Mouse (Mus musculus) MEL (cell line): ENCODE data around the gene Smtnl2. TPM values are rescaled to one million over a fixed set of nuclear protein-coding genes. Genes with fewer than 3 reads are reported as not detected.
A peak's percentile ranks its signal among the peaks of the same experiment; 100 is the strongest.

Experiments
- DNase-seq: peaks from one replicate; pipeline ENCODE4 v3.0.0; 2011; ENCODE audit warnings: low read depth, low spot score
- H3K27ac ChIP-seq: 2 replicates; pipeline ENCODE4 v1.5.1; 2012; ENCODE audit warnings: low read depth, mild to moderate bottlenecking, control low read depth, low read length, moderate library complexity; ENCODE audit not compliant: control insufficient read depth
- H3K27me3 ChIP-seq, 2 experiments: fragments of 150-350 bp in 1 of 2; sonication (generic) in 1 of 2; 2 replicates each; pipeline ENCODE4 v1.6.1; 2012; ENCODE audit warnings: low read length in 2 of 2, mild to moderate bottlenecking in 2 of 2, improper control_type of control experiment in 1 of 2, moderate library complexity in 1 of 2; ENCODE audit not compliant: insufficient read depth in 2 of 2, control insufficient read depth in 1 of 2
- H3K36me3 ChIP-seq, 2 experiments: 2 replicates each; pipeline ENCODE4 v1.6.1; 2012 to 2014; ENCODE audit warnings: low read length in 2 of 2, improper control_type of control experiment in 1 of 2, inconsistent platforms in 1 of 2, mild to moderate bottlenecking in 1 of 2; ENCODE audit not compliant: insufficient read depth in 2 of 2, control insufficient read depth in 1 of 2
- H3K4me1 ChIP-seq, 2 experiments: fragments of 150-350 bp in 1 of 2; sonication (generic) in 1 of 2; 2 replicates each; pipeline ENCODE4 v1.6.1; 2012; ENCODE audit warnings: low read length in 2 of 2, improper control_type of control experiment in 1 of 2, mild to moderate bottlenecking in 1 of 2; ENCODE audit not compliant: insufficient read depth in 2 of 2, control insufficient read depth in 1 of 2
- H3K4me3 ChIP-seq, 2 experiments: fragments of 150-350 bp in 1 of 2; sonication (generic) in 1 of 2; 2 replicates each; pipeline ENCODE4 v1.5.1; 2012; ENCODE audit warnings: low read depth in 2 of 2, low read length in 2 of 2, mild to moderate bottlenecking in 2 of 2, moderate library complexity in 2 of 2, control low read depth in 1 of 2, improper control_type of control experiment in 1 of 2; ENCODE audit not compliant: control insufficient read depth in 1 of 2, insufficient read depth in 1 of 2
- H3K79me2 ChIP-seq: 2 replicates; pipeline ENCODE4 v1.6.1; 2012; ENCODE audit warnings: mild to moderate bottlenecking, low read length, moderate library complexity; ENCODE audit not compliant: control insufficient read depth, poor library complexity, insufficient read depth
- H3K9ac ChIP-seq: 2 replicates; pipeline ENCODE4 v1.6.1; 2012; ENCODE audit warnings: low read depth, mild to moderate bottlenecking, control low read depth, low read length, moderate library complexity; ENCODE audit not compliant: control insufficient read depth, poor library complexity, severe bottlenecking
- H3K9me3 ChIP-seq: fragments of 150-350 bp; sonication (generic); replicated peaks from 2 replicates; pipeline ENCODE4 v1.6.1; 2012; ENCODE audit warnings: mild to moderate bottlenecking, low read length, improper control_type of control experiment, moderate library complexity; ENCODE audit not compliant: insufficient read depth
- CHD1 ChIP-seq: IDR thresholded peaks from 2 replicates; pipeline ENCODE4 v1.6.1; 2012; ENCODE audit warnings: low read depth, mild to moderate bottlenecking, inconsistent platforms, low read length, improper control_type of control experiment
- CHD2 ChIP-seq: IDR thresholded peaks from 2 replicates; pipeline ENCODE4 v1.6.1; 2011; ENCODE audit warnings: low read length, improper control_type of control experiment
- CTCF ChIP-seq, 3 experiments: IDR thresholded peaks in 2 of 3; conservative IDR thresholded peaks in 1 of 3; 2 replicates each; pipeline ENCODE4 v1.5.1; 2011 to 2012; ENCODE audit warnings: low read length in 3 of 3, low read depth in 2 of 3, mild to moderate bottlenecking in 2 of 3, improper control_type of control experiment in 1 of 3, inconsistent platforms in 1 of 3, mixed read lengths in 1 of 3, moderate library complexity in 1 of 3; ENCODE audit not compliant: control insufficient read depth in 1 of 3, insufficient read depth in 1 of 3, poor library complexity in 1 of 3, severe bottlenecking in 1 of 3
- E2F4 ChIP-seq: IDR thresholded peaks from 2 replicates; pipeline ENCODE4 v1.6.1; 2011; ENCODE audit warnings: low read depth, low read length, improper control_type of control experiment, borderline replicate concordance
- ETS1 ChIP-seq: IDR thresholded peaks from 2 replicates; pipeline ENCODE4 v1.6.1; 2012; ENCODE audit warnings: low read depth, mild to moderate bottlenecking, inconsistent platforms, low read length, improper control_type of control experiment, moderate library complexity
- GABPA ChIP-seq: IDR thresholded peaks from 2 replicates; pipeline ENCODE4 v1.6.1; 2012; ENCODE audit warnings: low read depth, mild to moderate bottlenecking, inconsistent platforms, low read length, improper control_type of control experiment, moderate library complexity
- GATA1 ChIP-seq: IDR thresholded peaks from 2 replicates; pipeline ENCODE4 v1.6.1; 2011; ENCODE audit warnings: low read depth, low read length, improper control_type of control experiment
- HCFC1 ChIP-seq: IDR thresholded peaks from 2 replicates; pipeline ENCODE4 v1.6.1; 2012; ENCODE audit warnings: low read depth, mild to moderate bottlenecking, inconsistent platforms, low read length, improper control_type of control experiment, moderate library complexity
- KAT2A ChIP-seq: conservative IDR thresholded peaks from 2 replicates; pipeline ENCODE4 v1.6.1; 2012; ENCODE audit warnings: low read depth, low read length, improper control_type of control experiment, inconsistent platforms
- MAFK ChIP-seq: IDR thresholded peaks from 2 replicates; pipeline ENCODE4 v1.6.1; 2011; ENCODE audit warnings: low read depth, mild to moderate bottlenecking, low read length, improper control_type of control experiment, borderline replicate concordance
- MAX ChIP-seq: IDR thresholded peaks from 2 replicates; pipeline ENCODE4 v1.6.1; 2011; ENCODE audit warnings: low read length, improper control_type of control experiment
- MAZ ChIP-seq: IDR thresholded peaks from 2 replicates; pipeline ENCODE4 v1.6.1; 2012; ENCODE audit warnings: low read depth, mild to moderate bottlenecking, inconsistent platforms, low read length, improper control_type of control experiment
- MEF2A ChIP-seq: IDR thresholded peaks from 2 replicates; pipeline ENCODE4 v1.6.1; 2014; ENCODE audit warnings: low read depth, mild to moderate bottlenecking, inconsistent platforms, low read length, improper control_type of control experiment; ENCODE audit not compliant: poor library complexity, insufficient replicate concordance, severe bottlenecking; ENCODE audit errors: extremely low read depth
- MXI1 ChIP-seq: IDR thresholded peaks from 2 replicates; pipeline ENCODE4 v1.6.1; 2011; ENCODE audit warnings: mild to moderate bottlenecking, low read depth, low read length, improper control_type of control experiment
- MYB ChIP-seq: IDR thresholded peaks from 2 replicates; pipeline ENCODE4 v1.6.1; 2011; ENCODE audit warnings: mild to moderate bottlenecking, low read depth, low read length, improper control_type of control experiment
- MYC ChIP-seq: IDR thresholded peaks from 2 replicates; pipeline ENCODE4 v1.6.1; 2011; ENCODE audit warnings: low read depth, mild to moderate bottlenecking, low read length, improper control_type of control experiment, moderate library complexity
- NELFE ChIP-seq: IDR thresholded peaks from 2 replicates; pipeline ENCODE4 v1.6.1; 2011; ENCODE audit warnings: low read depth, low read length, improper control_type of control experiment
- NRF1 ChIP-seq: IDR thresholded peaks from 2 replicates; pipeline ENCODE4 v1.6.1; 2014; ENCODE audit warnings: low read depth, mild to moderate bottlenecking, inconsistent platforms, low read length, improper control_type of control experiment, moderate library complexity; ENCODE audit not compliant: poor library complexity, insufficient read depth, severe bottlenecking
- POLR2A ChIP-seq, 2 experiments: IDR thresholded peaks; 2 replicates each; pipeline ENCODE4 v1.6.1; 2011 to 2012; ENCODE audit warnings: low read length in 2 of 2, mild to moderate bottlenecking in 2 of 2, control low read depth in 1 of 2, improper control_type of control experiment in 1 of 2, low read depth in 1 of 2, moderate library complexity in 1 of 2; ENCODE audit not compliant: control insufficient read depth in 1 of 2, insufficient read depth in 1 of 2, poor library complexity in 1 of 2
- POLR2AphosphoS2 ChIP-seq: IDR thresholded peaks from 2 replicates; pipeline ENCODE4 v1.6.1; 2011; ENCODE audit warnings: low read length, improper control_type of control experiment
- POLR2AphosphoS5 ChIP-seq: IDR thresholded peaks from 2 replicates; pipeline ENCODE4 v1.6.1; 2012; ENCODE audit warnings: low read depth, borderline replicate concordance, mild to moderate bottlenecking, inconsistent platforms, low read length, moderate library complexity, mixed read lengths
- RCOR1 ChIP-seq: IDR thresholded peaks from 2 replicates; pipeline ENCODE4 v1.6.1; 2012; ENCODE audit warnings: low read depth, mild to moderate bottlenecking, inconsistent platforms, low read length, improper control_type of control experiment
- SIN3A ChIP-seq: IDR thresholded peaks from 2 replicates; pipeline ENCODE4 v1.6.1; 2012; ENCODE audit warnings: low read length, improper control_type of control experiment, inconsistent platforms
- TAL1 ChIP-seq: IDR thresholded peaks from 2 replicates; pipeline ENCODE4 v1.6.1; 2012; ENCODE audit warnings: mild to moderate bottlenecking, inconsistent platforms, low read length, moderate library complexity, mixed read lengths
- TBP ChIP-seq: IDR thresholded peaks from 2 replicates; pipeline ENCODE4 v1.8.0; 2011; ENCODE audit warnings: low read depth, low read length, improper control_type of control experiment
- TCF12 ChIP-seq: IDR thresholded peaks from 2 replicates; pipeline ENCODE4 v1.6.1; 2014; ENCODE audit warnings: low read depth, mild to moderate bottlenecking, inconsistent platforms, low read length, improper control_type of control experiment, moderate library complexity
- UBTF ChIP-seq: IDR thresholded peaks from 2 replicates; pipeline ENCODE4 v1.6.1; 2012; ENCODE audit warnings: low read depth, mild to moderate bottlenecking, inconsistent platforms, low read length, improper control_type of control experiment, moderate library complexity, borderline replicate concordance; ENCODE audit not compliant: insufficient read depth
- USF1 ChIP-seq: IDR thresholded peaks from 2 replicates; pipeline ENCODE4 v1.6.1; 2014; ENCODE audit warnings: low read depth, mild to moderate bottlenecking, inconsistent platforms, low read length, improper control_type of control experiment, moderate library complexity
- USF2 ChIP-seq, 2 experiments: IDR thresholded peaks; 2 replicates each; pipeline ENCODE4 v1.6.1; 2011 to 2012; ENCODE audit warnings: improper control_type of control experiment in 2 of 2, low read length in 2 of 2, borderline replicate concordance in 1 of 2, inconsistent platforms in 1 of 2, low read depth in 1 of 2, mild to moderate bottlenecking in 1 of 2; ENCODE audit not compliant: insufficient read depth in 1 of 2
- ZC3H11A ChIP-seq: IDR thresholded peaks from 2 replicates; pipeline ENCODE4 v1.6.1; 2012; ENCODE audit warnings: low read depth, mild to moderate bottlenecking, inconsistent platforms, low read length, improper control_type of control experiment
- ZKSCAN1 ChIP-seq: IDR thresholded peaks from 2 replicates; pipeline ENCODE4 v1.6.1; 2012; ENCODE audit warnings: low read depth, mild to moderate bottlenecking, inconsistent platforms, low read length, improper control_type of control experiment, moderate library complexity
- ZMIZ1 ChIP-seq: IDR thresholded peaks from 2 replicates; pipeline ENCODE4 v1.6.1; 2012; ENCODE audit warnings: low read depth, mild to moderate bottlenecking, inconsistent platforms, low read length, improper control_type of control experiment, moderate library complexity
- ZNF384 ChIP-seq: IDR thresholded peaks from 2 replicates; pipeline ENCODE4 v1.6.1; 2012; ENCODE audit warnings: low read depth, mild to moderate bottlenecking, inconsistent platforms, low read length, improper control_type of control experiment
- polyA plus RNA-seq, 2 experiments: library from polyadenylated mRNA; stranded (reverse) in 1 of 2; unstranded in 1 of 2; fragments of >175 nt in 1 of 2; fragments of >200 nt in 1 of 2; gene quantifications; 2 replicates each; pipeline versions ENCODE4 v1.2.1 to v1.2.4; 2012; ENCODE audit warnings: low replicate concordance in 2 of 2, low read depth in 1 of 2; ENCODE audit not compliant: insufficient read length in 2 of 2, insufficient read depth in 1 of 2, missing spikeins in 1 of 2
- total RNA-seq: library from RNA; depleted of rRNA; stranded (reverse); fragments of 300-350 nt; gene quantifications from 2 replicates; pipeline ENCODE4 v1.2.3, GENCODE M21; 2012; rRNA removed

The Smtnl2 gene
- total RNA-seq (10.9 and 11.1 TPM in 2 replicates), polyA plus RNA-seq (10 to 100 TPM in 1 of 2 experiments, not detected in 1; 10.2 TPM)

DNA sequence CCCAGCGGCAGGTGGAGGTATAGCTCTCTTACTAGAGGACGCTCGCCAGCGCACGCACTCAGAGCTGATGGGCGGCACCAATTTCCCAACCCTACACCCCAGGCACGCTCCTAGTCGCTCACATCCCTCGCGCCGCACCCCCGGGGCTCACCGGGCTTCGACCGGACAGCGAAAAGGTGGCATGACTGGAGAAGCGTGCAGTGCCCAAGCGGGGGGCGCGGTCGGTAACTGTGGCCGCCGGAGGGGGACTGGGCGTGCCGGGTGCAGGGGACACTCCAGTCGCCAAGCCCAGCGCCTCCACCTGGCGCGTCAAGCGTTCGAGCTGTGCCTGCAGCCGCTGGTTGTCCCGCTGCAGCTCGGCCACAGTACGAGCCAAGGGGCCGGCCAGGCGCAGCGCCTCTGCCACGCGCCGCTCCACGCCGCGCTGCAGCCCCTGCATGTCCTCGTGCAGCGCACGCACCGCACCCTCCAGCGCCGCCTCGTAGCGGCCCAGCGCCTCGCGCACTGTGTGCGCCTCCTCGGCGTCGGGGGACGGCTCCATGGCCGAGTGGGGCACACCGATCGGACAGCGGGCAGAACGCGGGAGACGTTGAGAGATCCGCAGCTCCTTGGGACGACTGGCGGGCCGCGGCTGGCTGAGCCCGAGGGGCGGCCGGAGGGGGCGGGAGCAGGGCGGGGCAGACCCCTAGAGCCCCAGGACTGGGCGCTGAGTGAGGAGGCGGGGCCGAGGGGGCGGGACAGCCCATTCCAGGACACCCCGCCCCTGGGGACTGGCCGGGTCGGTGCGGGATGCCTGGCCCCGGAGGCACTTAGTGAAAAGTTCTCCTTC is at the start of gene Smtnl2:
TSS of gene Smtnl2 (minus strand) at position 621 of the 829 bp plus-strand sequence.
- Histone ChIP-seq H3K27me3 (no peaks in the 10 kb centered on the region), H3K36me3 (peaks cover 0 to 26% of the 10 kb centered on the region in 2 experiments; a peak in 2 of 4 replicates), H3K4me1 (peaks cover 16 to 42% of the 10 kb centered on the region in 2 experiments), H3K9me3 (no peaks in the 10 kb centered on the region), H3K79me2 (no peaks in the 10 kb centered on the region), H3K9ac (peak within 1 kb of the TSS; percentile 51)
- peak; percentile 93 for DNase-seq
- TF ChIP-seq SIN3A (peak; percentile 52), MYB (no peak), ZNF384 (no peak), CHD2 (no peak), GATA1 (no peak), HCFC1 (0 out of 2 replicates have a peak, but pooled peaks have one; percentile 13), E2F4 (no peak), POLR2AphosphoS5 (no peak), CHD1 (no peak), USF2 (IDR thresholded peaks at IDR 0.05; ENCODE audit: borderline replicate concordance in 1 of 2, insufficient read depth in 1 of 2, low read depth in 1 of 2, low read length in 2 of 2) (no peak), TAL1 (no peak), KAT2A (no peak), RCOR1 (no peak), ETS1 (no peak), GABPA (no peak), ZC3H11A (no peak; the same call in 1 of the 2 replicates), ZKSCAN1 (no peak), MYC (no peak; the same call in 1 of the 2 replicates), POLR2A (IDR thresholded peaks at IDR 0.05; ENCODE audit: control insufficient read depth in 1 of 2, insufficient read depth in 1 of 2, low read depth in 1 of 2, low read length in 2 of 2, poor library complexity in 1 of 2) (peak; percentile 21 to 66; a peak in 3 of 4 replicates), NELFE (peak; percentile 63), USF1 (no peak), UBTF (no peak), ZMIZ1 (no peak), CTCF (IDR thresholded peaks at IDR 0.05 in 2 of 3, conservative IDR thresholded peaks at IDR 0.05 in 1 of 3; ENCODE audit: control insufficient read depth in 1 of 3, insufficient read depth in 1 of 3, low read depth in 2 of 3, low read length in 3 of 3, poor library complexity in 1 of 3, severe bottlenecking in 1 of 3) (peak in 1 of 3 experiments; percentile 39; a peak in 2 of 6 replicates), MXI1 (peak; percentile 59; the same call in 1 of the 2 replicates), MAZ (peak; percentile 38; the same call in 1 of the 2 replicates), MEF2A (no peak), MAFK (no peak), NRF1 (peak; percentile 40; the same call in 1 of the 2 replicates), TCF12 (peak; percentile 42; the same call in 1 of the 2 replicates), MAX (peak; percentile 51), POLR2AphosphoS2 (peak; percentile 46; the same call in 1 of the 2 replicates), TBP (no peak)
- TF ChIP-seq, all 39 proteins: peak for 11
- H3K4me3 ChIP-seq: peak within 1 kb of the TSS; percentile 62 to 77
- H3K27ac ChIP-seq: no peak within 1 kb of the TSS
